Mouse (Mus musculus): ENCODE measurements around the gene Cap2.

The Cap2 gene

GRCm38 (mm10) chr13:46545081-46545480, 43.4 kb downstream of the Cap2 start:
- ChIA-PET CTCF (no interaction called here), POLR2A (no interaction called here)

- POLR2A ChIA-PET, result no interaction called here
Observed at GRCm38 (mm10) chr13:46546846-46547245, 45.2 kb downstream of the Cap2 start.

GRCm38 (mm10) chr13:46547253-46547652, 45.6 kb downstream of the Cap2 start:
- CTCF ChIA-PET, result no interaction called here

More at GRCm38 (mm10) chr13:46546846-46547245, 45.2 kb downstream of the Cap2 start:
- CTCF ChIA-PET, result no interaction called here

GRCm38 (mm10) chr13:46548132-46548531, 46.5 kb downstream of the Cap2 start:
- POLR2A ChIA-PET, result no interaction called here
- CTCF ChIA-PET, result no interaction called here

More at GRCm38 (mm10) chr13:46547253-46547652, 45.6 kb downstream of the Cap2 start:
- POLR2A ChIA-PET, result no interaction called here

GRCm38 (mm10) chr13:46548600-46549179, 47.0 kb downstream of the Cap2 start:
- CTCF ChIA-PET, result interaction anchor here in 1 of 4 experiments (0.6 kb wide), 1 partner anchor 102 kb away, joined by 3 read pairs; no protein-coding TSS in a partner anchor
- POLR2A ChIA-PET, result no interaction called here

GRCm38 (mm10) chr13:46550627-46551026, 49.0 kb downstream of the Cap2 start:
- POLR2A ChIA-PET, result interaction anchor here in 1 of 4 experiments (1.3 kb wide), 1 partner anchor 10 kb away, joined by 3 read pairs; no protein-coding TSS in a partner anchor
- CTCF ChIA-PET, result no interaction called here

GRCm38 (mm10) chr13:46554736-46555135, 53.1 kb downstream of the Cap2 start:
- ChIA-PET CTCF (interaction anchor here in 1 of 4 experiments (0.6 kb wide), 1 partner anchor 95 kb away, joined by 4 read pairs; no protein-coding TSS in a partner anchor), POLR2A (no interaction called here)

- POLR2A ChIA-PET, result interaction anchor here in 1 of 4 experiments (0.8 kb wide), 1 partner anchor 318 kb away, joined by 5 read pairs; no protein-coding TSS in a partner anchor
- CTCF ChIA-PET, result no interaction called here
Observed at GRCm38 (mm10) chr13:46565913-46566312, 64.3 kb downstream of the Cap2 start.

GRCm38 (mm10) chr13:46569469-46569868, 67.8 kb downstream of the Cap2 start:
- CTCF ChIA-PET, result interaction anchor here in 1 of 4 experiments (0.9 kb wide), 1 partner anchor 408 kb away, joined by 5 read pairs; no protein-coding TSS in a partner anchor

GRCm38 (mm10) chr13:46571141-46571592, 69.5 kb downstream of the Cap2 start:
- CTCF ChIA-PET, result no interaction called here
- POLR2A ChIA-PET, result interaction anchor here in 2 of 4 experiments (0.8 to 1.5 kb wide), 3 partner anchors 36 to 52 kb away, joined by 3 to 4 read pairs (median 4); no protein-coding TSS in a partner anchor

More at GRCm38 (mm10) chr13:46569469-46569868, 67.8 kb downstream of the Cap2 start:
- POLR2A ChIA-PET, result interaction anchor here in 1 of 4 experiments (0.9 kb wide), 2 partner anchors 41 to 93 kb away, joined by 3 read pairs; no protein-coding TSS in a partner anchor

- ChIA-PET CTCF (no interaction called here), POLR2A (interaction anchor here in 1 of 4 experiments (0.7 to 1.5 kb wide), 2 partner anchors 10 to 52 kb away, joined by 4 read pairs; no protein-coding TSS in a partner anchor)
Observed at GRCm38 (mm10) chr13:46571961-46572647, 70.5 kb downstream of the Cap2 start.

GRCm38 (mm10) chr13:46572648-46573163, 71.1 kb downstream of the Cap2 start:
- POLR2A ChIA-PET, result interaction anchor here in 1 of 4 experiments (0.7 kb wide), 1 partner anchor 11 kb away, joined by 4 read pairs; no protein-coding TSS in a partner anchor
- CTCF ChIA-PET, result no interaction called here

- POLR2A ChIA-PET, result interaction anchor here in 2 of 4 experiments (0.5 to 0.7 kb wide), 2 partner anchors 16 to 57 kb away, joined by 3 read pairs; no protein-coding TSS in a partner anchor
Observed at GRCm38 (mm10) chr13:46574201-46574600, 72.6 kb downstream of the Cap2 start.

GRCm38 (mm10) chr13:46574707-46575106, 73.1 kb downstream of the Cap2 start:
- POLR2A ChIA-PET, result interaction anchor here in 1 of 4 experiments (0.6 kb wide), 1 partner anchor 763 kb away, joined by 3 read pairs; no protein-coding TSS in a partner anchor
- CTCF ChIA-PET, result no interaction called here

More at GRCm38 (mm10) chr13:46574201-46574600, 72.6 kb downstream of the Cap2 start:
- CTCF ChIA-PET, result no interaction called here

- ChIA-PET POLR2A (no interaction called here), CTCF (interaction anchor here in 1 of 4 experiments (0.6 kb wide), 1 partner anchor 579 kb away, joined by 6 read pairs; no protein-coding TSS in a partner anchor)
Observed at GRCm38 (mm10) chr13:46584860-46585259, 83.2 kb downstream of the Cap2 start.

- POLR2A ChIA-PET, result interaction anchor here in 1 of 4 experiments (0.7 kb wide), 1 partner anchor 1568 kb away, joined by 3 read pairs; no protein-coding TSS in a partner anchor
- CTCF ChIA-PET, result interaction anchor here in 1 of 4 experiments (0.6 kb wide), 1 partner anchor 47 kb away, joined by 9 read pairs; no protein-coding TSS in a partner anchor
Observed at GRCm38 (mm10) chr13:46587717-46588289, 86.2 kb downstream of the Cap2 start.

- ChIA-PET CTCF (no interaction called here), POLR2A (no interaction called here)
Observed at GRCm38 (mm10) chr13:46588606-46589005, 87.0 kb downstream of the Cap2 start.

GRCm38 (mm10) chr13:46590885-46591284, 89.2 kb downstream of the Cap2 start:
- ChIA-PET CTCF (no interaction called here), POLR2A (no interaction called here)

- POLR2A ChIA-PET, result interaction anchor here in 1 of 4 experiments (0.8 to 1.5 kb wide), 2 partner anchors 20 to 86 kb away, joined by 3 to 4 read pairs; no protein-coding TSS in a partner anchor
Observed at GRCm38 (mm10) chr13:46600694-46601093, 99.0 kb downstream of the Cap2 start.

More at GRCm38 (mm10) chr13:46600694-46601093, 99.0 kb downstream of the Cap2 start:
- CTCF ChIA-PET, result interaction anchor here in 1 of 4 experiments (0.5 kb wide), 1 partner anchor 420 kb away, joined by 3 read pairs; no protein-coding TSS in a partner anchor

Measured in embryonic stem cell, embryonic (primary cell).